Mouse (Mus musculus) midbrain, embryonic 12.5 days (tissue): ENCODE data around the gene Tiam1. TPM values are rescaled to one million over a fixed set of nuclear protein-coding genes. Genes with fewer than 3 reads are reported as not detected.

Experiments
- ATAC-seq: fragments of 200-750 bp; cut with Nextera tagmentation; 2 replicates; pipeline ENCODE4 v1.8.0; 2017; ENCODE audit warnings: low read depth, moderate TSS enrichment, moderate library complexity; ENCODE audit not compliant: low FRiP score
- H3K27ac ChIP-seq: fragments of 300-500 bp; sonication (generic); replicated peaks from 2 replicates; pipeline ENCODE4 v1.5.1; 2016; ENCODE audit warnings: mild to moderate bottlenecking
- H3K27me3 ChIP-seq: fragments of 300-500 bp; sonication (generic); 2 replicates; pipeline ENCODE4 v1.6.1; 2016; ENCODE audit warnings: mild to moderate bottlenecking
- H3K36me3 ChIP-seq: fragments of 300-500 bp; sonication (generic); 2 replicates; pipeline ENCODE4 v1.6.1; 2016
- H3K4me1 ChIP-seq: fragments of 300-500 bp; sonication (generic); 2 replicates; pipeline ENCODE4 v1.6.1; 2016
- H3K4me2 ChIP-seq: fragments of 300-500 bp; sonication (generic); replicated peaks from 2 replicates; pipeline ENCODE4 v1.6.1; 2016; ENCODE audit warnings: mild to moderate bottlenecking, moderate library complexity
- H3K4me3 ChIP-seq: fragments of 300-500 bp; sonication (generic); 2 replicates; pipeline ENCODE4 v1.5.1; 2016; ENCODE audit warnings: mild to moderate bottlenecking
- H3K9ac ChIP-seq: fragments of 300-500 bp; sonication (generic); replicated peaks from 2 replicates; pipeline ENCODE4 v1.6.1; 2016; ENCODE audit warnings: mild to moderate bottlenecking, moderate library complexity
- H3K9me3 ChIP-seq: fragments of 300-500 bp; sonication (generic); 2 replicates; pipeline ENCODE4 v1.6.1; 2016; ENCODE audit warnings: mild to moderate bottlenecking
- WGBS: fragments of 180-500 bp; shearing (Covaris S2); methylation state at CpG from one replicate; pipeline ENCODE4 v1.1.7; 2016; 5-methylcytosine and 5-hydroxymethylcytosine counted together
- polyA plus RNA-seq: library from polyadenylated mRNA; unstranded; fragments of >200 nt; fragmentation: Nextera tagmentation; extraction: Ambion mirVana; gene quantifications from 2 replicates; pipeline ENCODE4 v1.2.1, GENCODE M21; 2016

The Tiam1 gene
- polyA plus RNA-seq, 1 experiment from 2014 or later: 23.8 TPM

GRCm38 (mm10) chr16:90102596-90102995 is 41.0 kb downstream of the Tiam1 start:
- H3K9ac ChIP-seq: no peak overlapping the region
- 89% methylated on average over 7 of the region's 7 CpGs for WGBS
- no peaks in the 10 kb centered on the region for H3K9me3 ChIP-seq
- H3K4me2 ChIP-seq: no peak overlapping the region
- H3K4me1 ChIP-seq: peaks cover 16% of the 10 kb centered on the region
- H3K27ac ChIP-seq: no peak overlapping the region
- H3K27me3 ChIP-seq: no peaks in the 10 kb centered on the region
- no peak for ATAC-seq
- H3K4me3 ChIP-seq: no peak overlapping the region
- no peaks in the 10 kb centered on the region for H3K36me3 ChIP-seq

DNA sequence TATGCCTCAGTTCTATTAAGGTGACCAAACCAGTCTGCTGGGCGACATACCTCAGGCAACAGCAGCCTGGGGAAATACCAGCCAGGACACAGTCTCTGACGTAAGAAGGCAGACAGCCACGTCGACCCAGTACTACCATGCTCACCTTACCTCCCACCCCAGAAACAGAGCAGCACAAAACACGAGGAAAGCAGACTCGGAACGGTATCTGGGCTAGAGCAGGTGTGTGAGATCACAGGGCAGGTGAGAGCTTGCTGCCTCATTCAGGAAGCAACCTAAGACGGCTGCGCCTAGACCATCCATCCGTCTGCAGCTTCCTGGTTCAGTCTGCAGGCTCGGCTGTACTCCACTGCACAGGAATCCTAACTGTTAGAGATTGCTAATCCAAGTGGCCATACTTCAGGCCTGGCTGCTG is 45.4 kb downstream of the Tiam1 start:
- Histone ChIP-seq H3K4me2 (no peak overlapping the region), H3K27ac (no peak overlapping the region), H3K4me3 (no peak overlapping the region), H3K36me3 (no peaks in the 10 kb centered on the region), H3K9ac (no peak overlapping the region), H3K27me3 (no peaks in the 10 kb centered on the region), H3K9me3 (no peaks in the 10 kb centered on the region), H3K4me1 (peaks cover 8% of the 10 kb centered on the region)
- ATAC-seq: no peak
- WGBS: 89% methylated on average over 11 of the region's 11 CpGs

- Histone ChIP-seq H3K9ac (no peak overlapping the region), H3K4me2 (no peak overlapping the region), H3K36me3 (no peaks in the 10 kb centered on the region), H3K4me1 (peaks cover 8% of the 10 kb centered on the region), H3K27ac (no peak overlapping the region), H3K9me3 (no peaks in the 10 kb centered on the region), H3K4me3 (no peak overlapping the region), H3K27me3 (no peaks in the 10 kb centered on the region)
- no peak for ATAC-seq
- WGBS: 96% methylated on average over 3 of the region's 3 CpGs
These were observed 45.8 kb downstream of the Tiam1 start for GRCm38 (mm10) chr16:90097769-90098168.

- Histone ChIP-seq H3K9me3 (no peaks in the 10 kb centered on the region), H3K27me3 (no peaks in the 10 kb centered on the region), H3K9ac (no peak overlapping the region), H3K4me2 (no peak overlapping the region), H3K27ac (no peak overlapping the region), H3K4me1 (peaks cover 4% of the 10 kb centered on the region; the same call in 1 of the 2 replicates), H3K36me3 (no peaks in the 10 kb centered on the region), H3K4me3 (no peak overlapping the region)
- WGBS: 81% methylated on average over 5 of the region's 5 CpGs
- no peak for ATAC-seq
These were observed 47.6 kb downstream of the Tiam1 start for GRCm38 (mm10) chr16:90096011-90096410.

- Histone ChIP-seq H3K4me1 (0 out of 2 replicates have a peak, but pooled peaks cover 4% of the 10 kb centered on the region), H3K27ac (no peak overlapping the region), H3K9ac (no peak overlapping the region), H3K36me3 (no peaks in the 10 kb centered on the region), H3K4me3 (no peak overlapping the region), H3K9me3 (no peaks in the 10 kb centered on the region), H3K4me2 (no peak overlapping the region), H3K27me3 (no peaks in the 10 kb centered on the region)
- 86% methylated on average over 9 of the region's 9 CpGs for WGBS
- no peak for ATAC-seq
These were observed 50.6 kb downstream of the Tiam1 start for GRCm38 (mm10) chr16:90093015-90093414.

- ATAC-seq: no peak
- Histone ChIP-seq H3K4me1 (0 out of 2 replicates have a peak, but pooled peaks cover 4% of the 10 kb centered on the region), H3K36me3 (no peaks in the 10 kb centered on the region), H3K9me3 (no peaks in the 10 kb centered on the region), H3K4me2 (no peak overlapping the region), H3K27ac (no peak overlapping the region), H3K9ac (no peak overlapping the region), H3K4me3 (no peak overlapping the region), H3K27me3 (no peaks in the 10 kb centered on the region)
- WGBS: 90% methylated on average over 1 of the region's 1 CpGs
These were observed 51.7 kb downstream of the Tiam1 start for GRCm38 (mm10) chr16:90091906-90092305.

GRCm38 (mm10) chr16:90091112-90091720 is 52.4 kb downstream of the Tiam1 start:
- ATAC-seq: no peak
- no peaks in the 10 kb centered on the region for H3K9me3 ChIP-seq
- no peak overlapping the region for H3K4me3 ChIP-seq
- 0 out of 2 replicates have a peak, but pooled peaks cover 4% of the 10 kb centered on the region for H3K4me1 ChIP-seq
- H3K9ac ChIP-seq: no peak overlapping the region
- no peak overlapping the region for H3K4me2 ChIP-seq
- H3K36me3 ChIP-seq: no peaks in the 10 kb centered on the region
- WGBS: 87% methylated on average over 11 of the region's 11 CpGs
- no peaks in the 10 kb centered on the region for H3K27me3 ChIP-seq
- H3K27ac ChIP-seq: no peak overlapping the region

DNA sequence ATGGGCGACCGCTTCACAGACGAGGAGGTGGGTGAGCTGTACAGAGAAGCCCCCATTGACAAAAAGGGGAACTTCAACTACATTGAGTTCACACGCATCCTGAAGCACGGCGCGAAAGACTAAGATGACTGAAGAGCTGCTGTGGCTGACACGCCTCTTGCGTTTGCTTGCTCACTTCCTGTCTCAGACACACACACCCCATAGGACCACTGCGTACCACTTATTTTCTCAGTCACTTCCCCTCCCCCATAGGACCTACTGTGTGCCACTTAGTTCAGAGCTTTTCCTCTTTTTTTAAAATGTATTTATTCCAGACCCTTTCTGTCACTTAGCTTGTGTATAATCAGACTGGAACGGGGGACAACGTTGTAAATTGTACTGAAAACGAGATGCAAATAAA is 53.2 kb downstream of the Tiam1 start:
- ATAC-seq: no peak
- Histone ChIP-seq H3K9me3 (no peaks in the 10 kb centered on the region), H3K36me3 (no peaks in the 10 kb centered on the region), H3K4me2 (no peak overlapping the region), H3K9ac (no peak overlapping the region), H3K4me1 (0 out of 2 replicates have a peak, but pooled peaks cover 3% of the 10 kb centered on the region), H3K27ac (no peak overlapping the region), H3K27me3 (no peaks in the 10 kb centered on the region), H3K4me3 (no peak overlapping the region)
- WGBS: 92% methylated on average over 13 of the region's 13 CpGs

GRCm38 (mm10) chr16:90087256-90087655 is 56.3 kb downstream of the Tiam1 start:
- Histone ChIP-seq H3K27ac (no peak overlapping the region), H3K9ac (no peak overlapping the region), H3K4me1 (no peaks in the 10 kb centered on the region), H3K4me2 (no peak overlapping the region), H3K36me3 (no peaks in the 10 kb centered on the region), H3K4me3 (no peak overlapping the region), H3K9me3 (no peaks in the 10 kb centered on the region), H3K27me3 (peaks cover 11% of the 10 kb centered on the region)
- WGBS: 90% methylated on average over 5 of the region's 5 CpGs
- ATAC-seq: no peak

- Histone ChIP-seq H3K4me1 (no peaks in the 10 kb centered on the region), H3K27me3 (peaks cover 16% of the 10 kb centered on the region), H3K4me2 (no peak overlapping the region), H3K9me3 (no peaks in the 10 kb centered on the region), H3K27ac (no peak overlapping the region), H3K36me3 (no peaks in the 10 kb centered on the region), H3K9ac (no peak overlapping the region), H3K4me3 (no peak overlapping the region)
- 89% methylated on average over 6 of the region's 6 CpGs for WGBS
- ATAC-seq: no peak
These were observed 57.5 kb downstream of the Tiam1 start for GRCm38 (mm10) chr16:90086111-90086510.

DNA sequence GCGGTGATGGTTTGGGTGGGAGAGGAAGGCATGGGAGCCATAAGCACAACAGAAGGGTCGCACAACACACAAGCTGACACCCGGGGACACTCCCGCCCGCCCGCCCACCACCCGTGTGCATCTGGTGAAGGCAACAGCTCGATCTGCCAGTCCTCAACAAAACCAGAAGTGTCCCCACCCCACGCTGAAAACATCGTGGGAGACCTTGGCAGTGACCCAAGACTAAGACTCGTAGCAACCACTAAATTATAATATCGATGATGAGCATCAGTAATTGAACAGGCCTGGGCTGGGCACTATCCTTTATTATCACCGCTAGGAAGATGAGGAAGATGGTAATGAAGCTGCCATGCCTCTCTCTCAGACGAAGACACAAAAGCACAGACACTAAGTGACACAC is 58.0 kb downstream of the Tiam1 start:
- WGBS: 85% methylated on average over 14 of the region's 14 CpGs
- Histone ChIP-seq H3K4me3 (no peak overlapping the region), H3K9me3 (no peaks in the 10 kb centered on the region), H3K4me2 (no peak overlapping the region), H3K9ac (no peak overlapping the region), H3K4me1 (no peaks in the 10 kb centered on the region), H3K27ac (no peak overlapping the region), H3K27me3 (peaks cover 19% of the 10 kb centered on the region), H3K36me3 (no peaks in the 10 kb centered on the region)
- ATAC-seq: no peak

GRCm38 (mm10) chr16:90081125-90081524 is 62.4 kb downstream of the Tiam1 start:
- Histone ChIP-seq H3K4me1 (peaks cover 6% of the 10 kb centered on the region; the same call in 1 of the 2 replicates), H3K36me3 (no peaks in the 10 kb centered on the region), H3K4me2 (no peak overlapping the region), H3K9me3 (no peaks in the 10 kb centered on the region), H3K27ac (no peak overlapping the region), H3K27me3 (peaks cover 30% of the 10 kb centered on the region), H3K9ac (no peak overlapping the region), H3K4me3 (no peak overlapping the region)
- WGBS: 94% methylated on average over 1 of the region's 1 CpGs
- ATAC-seq: no peak
